Mouse (Mus musculus) forebrain, embryonic 14.5 days (tissue): ENCODE results near the gene Pex11b. TPM values are rescaled to one million over a fixed set of nuclear protein-coding genes. Genes with fewer than 3 reads are reported as not detected.

ENCODE experiments used
- ATAC-seq: fragments of 200-750 bp; cut with Nextera tagmentation; 2 replicates; pipeline ENCODE4 v1.8.0; 2017; ENCODE audit warnings: mild to moderate bottlenecking, moderate library complexity
- DNase-seq: peaks from one replicate; pipeline ENCODE4 v3.0.0-alpha.2; 2015; ENCODE audit warnings: low spot score
- H3K27ac ChIP-seq: fragments of 300-500 bp; sonication (generic); 2 replicates; pipeline ENCODE4 v1.5.1; 2014; ENCODE audit warnings: low read depth, mild to moderate bottlenecking, control low read depth, low read length, moderate library complexity
- H3K27me3 ChIP-seq: fragments of 300-500 bp; sonication (generic); replicated peaks from 2 replicates; pipeline ENCODE4 v1.6.1; 2014; ENCODE audit warnings: low read length, control low read depth, mixed read lengths; ENCODE audit not compliant: control insufficient read depth, insufficient read depth
- H3K36me3 ChIP-seq: fragments of 300-500 bp; sonication (generic); 2 replicates; pipeline ENCODE4 v1.6.1; 2014; ENCODE audit warnings: low read length, control low read depth; ENCODE audit not compliant: control insufficient read depth, insufficient read depth
- H3K4me1 ChIP-seq: fragments of 300-500 bp; sonication (generic); 2 replicates; pipeline ENCODE4 v1.6.1; 2014; ENCODE audit warnings: antibody characterized with exemption, low read length, control low read depth; ENCODE audit not compliant: control insufficient read depth, insufficient read depth
- H3K4me2 ChIP-seq: fragments of 300-500 bp; sonication (generic); 2 replicates; pipeline ENCODE4 v1.6.1; 2014; ENCODE audit warnings: mild to moderate bottlenecking, control low read depth, low read length
- H3K4me3 ChIP-seq: fragments of 300-500 bp; sonication (generic); 2 replicates; pipeline ENCODE4 v1.5.1; 2014; ENCODE audit warnings: low read depth, low read length, control low read depth
- H3K9ac ChIP-seq: fragments of 300-500 bp; sonication (generic); 2 replicates; pipeline ENCODE4 v1.6.1; 2014; ENCODE audit warnings: mild to moderate bottlenecking, low read length, control low read depth, moderate library complexity
- H3K9me3 ChIP-seq: fragments of 300-500 bp; sonication (generic); replicated peaks from 2 replicates; pipeline ENCODE4 v1.6.1; 2016; ENCODE audit warnings: low read length, control low read depth, mixed read lengths; ENCODE audit not compliant: control insufficient read depth
- WGBS: fragments of 180-500 bp; shearing (Covaris S2); extraction: QIAGEN DNeasy Blood & Tissue Kit; methylation state at CpG from one replicate; pipeline ENCODE4 v1.1.7; 2014; 5-methylcytosine and 5-hydroxymethylcytosine counted together
- polyA plus RNA-seq: library from polyadenylated mRNA; unstranded; fragments of >200 nt; fragmentation: Nextera tagmentation; extraction: Ambion mirVana; gene quantifications from 2 replicates; pipeline ENCODE4 v1.2.1, GENCODE M21; 2014

Gene Pex11b
- polyA plus RNA-seq, result 56.6 and 64.4 TPM in 2 replicates

- 1% methylated on average over 60 of the region's 60 CpGs for WGBS
- peaks cover 53% of the 10 kb centered on the region for H3K36me3 ChIP-seq
- ATAC-seq, result peak; percentile 94
Observed at GRCm38 (mm10) chr3:96634928-96635879, at the start of gene Pex11b, which contains the start of gene Gm42957. TSS of gene Pex11b (plus strand) at chr3:96635376. TSS of gene Gm42957 (plus strand) at chr3:96635474.

GRCm38 (mm10) chr3:96590657-96591056 is 44.5 kb upstream of the Pex11b start:
- no peak overlapping the region for H3K9ac ChIP-seq
- ATAC-seq (no peak), DNase-seq (no peak)
- H3K4me2 ChIP-seq, result no peak overlapping the region
- H3K9me3 ChIP-seq, result 0 out of 2 replicates have a peak, but pooled peaks cover 4% of the 10 kb centered on the region
- WGBS, result 81% methylated on average over 4 of the region's 4 CpGs
- H3K4me1 ChIP-seq, result peaks cover 11% of the 10 kb centered on the region
- H3K27ac ChIP-seq, result no peak overlapping the region
- no peaks in the 10 kb centered on the region for H3K27me3 ChIP-seq
- no peak overlapping the region for H3K4me3 ChIP-seq
- no peaks in the 10 kb centered on the region for H3K36me3 ChIP-seq

More at GRCm38 (mm10) chr3:96634928-96635879, at the start of gene Pex11b, which contains the start of gene Gm42957:
- Histone ChIP-seq H3K4me2 (peak within 1 kb of the TSS; percentile 81), H3K4me1 (peaks cover 17% of the 10 kb centered on the region), H3K9ac (peak within 1 kb of the TSS; percentile 89), H3K27ac (peak within 1 kb of the TSS; percentile 70), H3K4me3 (peak within 1 kb of the TSS; percentile 66), H3K27me3 (no peaks in the 10 kb centered on the region), H3K9me3 (0 out of 2 replicates have a peak, but pooled peaks cover 2% of the 10 kb centered on the region)
- DNase-seq, result peak; percentile 86

- Histone ChIP-seq H3K9me3 (no peaks in the 10 kb centered on the region), H3K4me3 (peak overlapping the region; percentile 55), H3K27ac (peak overlapping the region; percentile 49), H3K4me2 (peak overlapping the region; percentile 81), H3K27me3 (no peaks in the 10 kb centered on the region), H3K36me3 (no peaks in the 10 kb centered on the region), H3K9ac (peak overlapping the region; percentile 70), H3K4me1 (peaks cover 29% of the 10 kb centered on the region)
- peak; percentile 46 for DNase-seq
- WGBS, result under 1% methylated on average over 10 of the region's 10 CpGs
- ATAC-seq, result no peak
Observed at GRCm38 (mm10) chr3:96593374-96593773, 41.8 kb upstream of the Pex11b start.

- Histone ChIP-seq H3K4me3 (peak within 1 kb of the TSS; percentile 55), H3K27ac (peak within 1 kb of the TSS; percentile 49), H3K4me1 (peaks cover 33% of the 10 kb centered on the region), H3K9ac (peak within 1 kb of the TSS; percentile 70), H3K27me3 (no peaks in the 10 kb centered on the region), H3K9me3 (no peaks in the 10 kb centered on the region), H3K36me3 (no peaks in the 10 kb centered on the region), H3K4me2 (peak within 1 kb of the TSS; percentile 81)
- WGBS, result under 1% methylated on average over 36 of the region's 38 CpGs
- peak; percentile 87 for ATAC-seq
- peak; percentile 96 for DNase-seq
Observed at GRCm38 (mm10) chr3:96593790-96594560, 41.2 kb upstream of the Pex11b start, which contains the start of gene Polr3gl. TSS of gene Polr3gl (minus strand) at chr3:96594181.

GRCm38 (mm10) chr3:96594851-96595250 is 40.3 kb upstream of the Pex11b start:
- 0 out of 2 replicates have a peak overlapping the region, but pooled peaks have one; percentile 5 for H3K4me2 ChIP-seq
- no peaks in the 10 kb centered on the region for H3K36me3 ChIP-seq
- H3K9ac ChIP-seq, result no peak overlapping the region
- H3K4me3 ChIP-seq, result no peak overlapping the region
- no peak overlapping the region for H3K27ac ChIP-seq
- H3K27me3 ChIP-seq, result no peaks in the 10 kb centered on the region
- H3K9me3 ChIP-seq, result no peaks in the 10 kb centered on the region
- WGBS, result 85% methylated on average over 5 of the region's 5 CpGs
- DNase-seq (no peak), ATAC-seq (no peak)
- H3K4me1 ChIP-seq, result peaks cover 34% of the 10 kb centered on the region

GRCm38 (mm10) chr3:96595661-96596060 is 39.5 kb upstream of the Pex11b start:
- Histone ChIP-seq H3K27ac (0 out of 2 replicates have a peak overlapping the region, but pooled peaks have one; percentile 39), H3K27me3 (no peaks in the 10 kb centered on the region), H3K4me1 (peaks cover 38% of the 10 kb centered on the region), H3K36me3 (no peaks in the 10 kb centered on the region), H3K9me3 (no peaks in the 10 kb centered on the region), H3K9ac (0 out of 2 replicates have a peak overlapping the region, but pooled peaks have one; percentile 13), H3K4me2 (peak overlapping the region; percentile 99), H3K4me3 (peak overlapping the region; percentile 48; the same call in 1 of the 2 replicates)
- DNase-seq, result peak; percentile 41
- WGBS, result 24% methylated on average over 6 of the region's 6 CpGs
- ATAC-seq, result no peak

- Histone ChIP-seq H3K4me1 (peaks cover 38% of the 10 kb centered on the region), H3K9me3 (no peaks in the 10 kb centered on the region), H3K27me3 (no peaks in the 10 kb centered on the region), H3K4me2 (peak within 1 kb of the TSS; percentile 99), H3K36me3 (no peaks in the 10 kb centered on the region), H3K9ac (peak within 1 kb of the TSS; percentile 79), H3K27ac (peak within 1 kb of the TSS; percentile 39), H3K4me3 (peak within 1 kb of the TSS; percentile 48)
- under 1% methylated on average over 22 of the region's 23 CpGs for WGBS
- DNase-seq (peak; percentile 65), ATAC-seq (no peak)
Observed at GRCm38 (mm10) chr3:96596228-96596707, 38.9 kb upstream of the Pex11b start, which contains the start of gene Ankrd34a. TSS of gene Ankrd34a (plus strand) at chr3:96596636.

GRCm38 (mm10) chr3:96596855-96597254 is 38.3 kb upstream of the Pex11b start:
- H3K27ac ChIP-seq, result peak overlapping the region; percentile 22; the same call in 1 of the 2 replicates
- peak overlapping the region; percentile 99 for H3K4me2 ChIP-seq
- peak overlapping the region; percentile 48 for H3K4me3 ChIP-seq
- H3K9ac ChIP-seq, result peak overlapping the region; percentile 79
- DNase-seq (peak; percentile 50), ATAC-seq (no peak)
- H3K27me3 ChIP-seq, result no peaks in the 10 kb centered on the region
- no peaks in the 10 kb centered on the region for H3K36me3 ChIP-seq
- H3K9me3 ChIP-seq, result no peaks in the 10 kb centered on the region
- WGBS, result 5% methylated on average over 11 of the region's 12 CpGs
- peaks cover 40% of the 10 kb centered on the region for H3K4me1 ChIP-seq
